Mouse (Mus musculus): ENCODE data around the gene Cd40.

DNA sequence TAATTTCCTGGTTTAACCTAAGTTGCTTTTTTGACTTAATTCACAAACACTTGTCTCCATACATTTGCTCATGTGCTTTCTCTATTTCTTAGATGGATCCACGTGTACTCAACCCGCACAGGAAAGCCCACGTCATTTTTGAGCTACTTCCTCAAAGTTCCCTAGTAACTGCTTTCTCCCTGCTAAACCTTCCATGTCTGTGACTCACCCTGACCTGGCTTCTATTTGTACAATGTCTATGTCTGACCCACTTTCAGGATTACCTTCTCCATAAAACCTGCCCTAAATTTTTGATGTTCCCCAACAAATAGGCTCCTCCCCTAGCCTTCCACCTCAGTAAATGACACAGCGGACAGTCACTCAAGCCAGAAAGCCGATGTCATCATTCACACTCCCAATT, 40.5 kb upstream of the Cd40 start:
- no peak for TF ChIP-seq GATA1 (IDR thresholded peaks at IDR 0.05; ENCODE audit: low read length)
- no peak for TF ChIP-seq TAL1 (IDR thresholded peaks at IDR 0.05; ENCODE audit: low read length)

Measured in erythroblast, embryonic 14.5 days (primary cell).